Mouse (Mus musculus) myocyte (in vitro differentiated cells): ENCODE measurements around the gene Colca2. TPM values are rescaled to one million over a fixed set of nuclear protein-coding genes. Genes with fewer than 3 reads are reported as not detected.
A peak's percentile ranks its signal among the peaks of the same experiment; 100 is the strongest.

Experiments used
- H3K27me3 ChIP-seq: one replicate; pipeline ENCODE4 v1.6.1; 2011; ENCODE audit not compliant: control insufficient read depth, insufficient read depth, insufficient read length
- H3K36me3 ChIP-seq: one replicate; pipeline ENCODE4 v1.6.1; 2011; ENCODE audit not compliant: control insufficient read depth, insufficient read depth
- H3K4me2 ChIP-seq: one replicate; pipeline ENCODE4 v1.6.1; 2011; ENCODE audit warnings: low read depth, control low read depth
- H3K4me3 ChIP-seq: one replicate; pipeline ENCODE4 v1.5.1; 2011; ENCODE audit warnings: mild to moderate bottlenecking, control low read depth, moderate library complexity
- H3K79me2 ChIP-seq: one replicate; pipeline ENCODE4 v1.6.1; 2011; ENCODE audit not compliant: control insufficient read depth, insufficient read depth
- H3ac ChIP-seq: one replicate; pipeline ENCODE4 v1.6.1; 2011; ENCODE audit not compliant: control insufficient read depth, insufficient read length
- CEBPB ChIP-seq: IDR thresholded peaks from 2 replicates; pipeline ENCODE4 v1.6.1; 2011; ENCODE audit warnings: mild to moderate bottlenecking, moderate library complexity; ENCODE audit not compliant: poor library complexity, insufficient read depth, severe bottlenecking
- E2F4 ChIP-seq: IDR thresholded peaks from one replicate; pipeline ENCODE4 v1.6.1; 2011; ENCODE audit warnings: mild to moderate bottlenecking, control low read depth, moderate library complexity; ENCODE audit not compliant: insufficient read depth
- MAX ChIP-seq: IDR thresholded peaks from one replicate; pipeline ENCODE4 v1.6.1; 2011; ENCODE audit warnings: low read depth, mild to moderate bottlenecking, control low read depth
- MYOD1 ChIP-seq, 3 experiments: IDR thresholded peaks; one replicate each; pipeline ENCODE4 v1.6.1; 2011; ENCODE audit warnings: control low read depth in 2 of 3, low read depth in 2 of 3, mild to moderate bottlenecking in 2 of 3, moderate library complexity in 1 of 3; ENCODE audit not compliant: insufficient read length in 2 of 3, control insufficient read depth in 1 of 3
- MYOG ChIP-seq, 3 experiments: IDR thresholded peaks; one replicate each; pipeline ENCODE4 v1.6.1; 2011; ENCODE audit warnings: control low read depth in 2 of 3, low read depth in 2 of 3, mild to moderate bottlenecking in 2 of 3; ENCODE audit not compliant: insufficient read length in 2 of 3, control insufficient read depth in 1 of 3, insufficient read depth in 1 of 3
- POLR2A ChIP-seq: IDR thresholded peaks from one replicate; pipeline ENCODE4 v1.6.1; 2011; ENCODE audit warnings: low read depth, mild to moderate bottlenecking, control low read depth, moderate library complexity; ENCODE audit not compliant: insufficient read length
- POLR2AphosphoS2 ChIP-seq: IDR thresholded peaks from one replicate; pipeline ENCODE4 v1.6.1; 2011; ENCODE audit warnings: low read depth, control low read depth; ENCODE audit not compliant: insufficient read length
- REST ChIP-seq: IDR thresholded peaks from one replicate; pipeline ENCODE4 v1.6.1; 2011; ENCODE audit warnings: mild to moderate bottlenecking, control low read depth, moderate library complexity; ENCODE audit not compliant: insufficient read depth, insufficient read length
- SRF ChIP-seq: IDR thresholded peaks from one replicate; pipeline ENCODE4 v1.6.1; 2011; ENCODE audit warnings: low read depth; ENCODE audit not compliant: control insufficient read depth, insufficient read length
- TCF12 ChIP-seq: IDR thresholded peaks from one replicate; pipeline ENCODE4 v1.6.1; 2011; ENCODE audit warnings: mild to moderate bottlenecking, control low read depth; ENCODE audit not compliant: poor library complexity, insufficient read depth, severe bottlenecking
- TCF3 ChIP-seq: IDR thresholded peaks from one replicate; pipeline ENCODE4 v1.6.1; 2011; ENCODE audit warnings: low read depth, control low read depth; ENCODE audit not compliant: insufficient read length
- USF1 ChIP-seq: IDR thresholded peaks from one replicate; pipeline ENCODE4 v1.6.1; 2011; ENCODE audit warnings: low read depth, mild to moderate bottlenecking, control low read depth, moderate library complexity
- polyA plus RNA-seq: library from polyadenylated mRNA; unstranded; fragments of >200 nt; fragmentation: generic; extraction: Trizol; gene quantifications from one replicate; pipeline ENCODE4 v1.2.1, GENCODE M21; 2012; ENCODE audit warnings: missing spikeins

The Colca2 gene
- polyA plus RNA-seq, 1 experiment: 2.9 TPM

DNA sequence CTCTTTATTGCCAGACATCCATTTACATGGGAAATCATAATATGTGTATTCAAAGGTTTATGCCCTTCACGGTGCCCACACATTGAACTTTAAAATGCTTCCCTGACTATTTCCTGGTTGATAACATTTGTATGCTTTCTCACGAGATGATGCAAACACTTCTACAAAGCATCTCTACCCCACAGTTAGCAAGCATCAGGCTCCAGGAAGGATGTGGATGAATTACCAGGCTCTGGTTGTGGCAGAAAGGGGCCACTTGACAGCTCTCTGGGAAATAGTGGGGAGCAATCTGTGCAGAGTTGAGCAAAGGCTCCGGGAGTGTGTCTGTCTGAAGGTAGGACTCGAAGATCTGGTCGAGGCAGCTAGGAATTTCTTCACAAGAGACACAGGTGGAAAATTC, 6.3 kb downstream of the Colca2 start:
- H3K79me2 ChIP-seq: no peaks in the 10 kb centered on the region
- no peaks in the 10 kb centered on the region for H3K36me3 ChIP-seq
- no peak overlapping the region for H3K4me3 ChIP-seq
- H3ac ChIP-seq: no peak overlapping the region
- H3K4me2 ChIP-seq: no peak overlapping the region
- no peak for TF ChIP-seq SRF
- TF ChIP-seq TCF3: no peak
- TF ChIP-seq POLR2A: no peak
- no peak for TF ChIP-seq MAX
- no peak for TF ChIP-seq MYOD1 (IDR thresholded peaks at IDR 0.05; ENCODE audit: control insufficient read depth in 1 of 3, insufficient read length in 2 of 3, low read depth in 2 of 3)
- no peak for TF ChIP-seq E2F4
- H3K27me3 ChIP-seq: no peaks in the 10 kb centered on the region

GRCm38 (mm10) chr9:51271073-51271472, 7.3 kb downstream of the Colca2 start:
- H3K27me3 ChIP-seq: no peaks in the 10 kb centered on the region

DNA sequence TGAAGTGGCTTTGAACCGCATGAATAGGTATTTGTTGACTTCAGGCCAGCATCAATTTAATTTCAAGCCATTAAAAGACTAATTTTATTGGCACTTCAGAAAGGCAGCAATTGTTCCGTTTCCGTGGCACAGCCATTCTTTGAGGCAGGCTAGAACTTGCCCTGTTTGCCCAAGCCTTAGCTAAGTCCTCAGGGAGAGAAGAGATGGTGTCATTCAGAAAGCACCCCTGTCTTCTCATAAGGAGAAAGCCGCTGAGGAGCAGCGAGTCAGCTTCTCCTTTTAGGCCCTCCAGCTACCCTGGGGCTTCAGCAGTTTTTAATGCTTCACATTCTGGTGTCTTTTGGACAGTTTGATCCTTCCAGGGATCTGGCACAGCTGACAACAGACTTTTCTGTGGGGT, 9.5 kb downstream of the Colca2 start:
- TF ChIP-seq TCF12: no peak
- TF ChIP-seq MYOD1 (IDR thresholded peaks at IDR 0.05; ENCODE audit: control insufficient read depth in 1 of 3, insufficient read length in 2 of 3, low read depth in 2 of 3): no peak
- no peak for TF ChIP-seq E2F4
- TF ChIP-seq POLR2A: no peak
- no peak for TF ChIP-seq MAX
- TF ChIP-seq POLR2AphosphoS2: no peak
- no peak for TF ChIP-seq TCF3
- TF ChIP-seq REST: no peak
- TF ChIP-seq USF1: no peak
- no peak for TF ChIP-seq CEBPB
- TF ChIP-seq MYOG (IDR thresholded peaks at IDR 0.05; ENCODE audit: control insufficient read depth in 1 of 3, insufficient read depth in 1 of 3, insufficient read length in 2 of 3, low read depth in 2 of 3): no peak
- no peak for TF ChIP-seq SRF
- Histone ChIP-seq H3ac (no peak overlapping the region), H3K4me2 (no peak overlapping the region), H3K36me3 (no peaks in the 10 kb centered on the region), H3K79me2 (no peaks in the 10 kb centered on the region), H3K27me3 (peaks cover 7% of the 10 kb centered on the region), H3K4me3 (no peak overlapping the region)

More at GRCm38 (mm10) chr9:51271073-51271472, 7.3 kb downstream of the Colca2 start:
- TF ChIP-seq POLR2AphosphoS2: no peak
- no peak for TF ChIP-seq USF1
- TF ChIP-seq POLR2A: no peak
- no peak for TF ChIP-seq SRF
- no peak for TF ChIP-seq MYOG (IDR thresholded peaks at IDR 0.05; ENCODE audit: control insufficient read depth in 1 of 3, insufficient read depth in 1 of 3, insufficient read length in 2 of 3, low read depth in 2 of 3)
- no peak for TF ChIP-seq E2F4
- no peak for TF ChIP-seq MYOD1 (IDR thresholded peaks at IDR 0.05; ENCODE audit: control insufficient read depth in 1 of 3, insufficient read length in 2 of 3, low read depth in 2 of 3)
- no peak for TF ChIP-seq MAX
- no peak for TF ChIP-seq TCF12
- TF ChIP-seq CEBPB: no peak
- no peak for TF ChIP-seq REST
- TF ChIP-seq TCF3: no peak
- Histone ChIP-seq H3ac (no peak overlapping the region), H3K4me2 (no peak overlapping the region), H3K79me2 (no peaks in the 10 kb centered on the region), H3K36me3 (no peaks in the 10 kb centered on the region), H3K4me3 (no peak overlapping the region)

DNA sequence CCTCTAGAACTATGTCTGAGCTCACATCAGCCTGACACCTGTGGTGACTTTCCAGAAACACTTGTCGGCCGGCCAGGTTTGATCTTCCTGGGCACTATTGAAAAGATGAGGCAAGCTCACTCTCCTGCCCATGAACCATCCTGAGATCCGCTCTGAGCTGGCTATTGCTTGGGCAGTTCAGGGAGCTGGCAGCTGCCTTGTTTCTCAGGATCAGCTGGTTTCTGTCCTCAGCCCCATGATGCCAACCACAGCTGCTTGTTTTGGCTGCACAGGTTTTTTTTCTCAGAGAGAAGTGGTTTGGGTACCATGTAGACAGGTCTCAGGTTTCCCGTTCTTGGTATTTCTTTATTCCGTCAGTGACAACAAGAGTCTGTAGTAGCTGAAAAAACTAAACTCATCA, 19.9 kb downstream of the Colca2 start:
- Histone ChIP-seq H3ac (no peak overlapping the region), H3K36me3 (no peaks in the 10 kb centered on the region), H3K27me3 (peaks cover 4% of the 10 kb centered on the region), H3K4me2 (no peak overlapping the region), H3K79me2 (no peaks in the 10 kb centered on the region), H3K4me3 (no peak overlapping the region)
- no peak for TF ChIP-seq TCF3
- TF ChIP-seq MAX: no peak
- TF ChIP-seq MYOG (IDR thresholded peaks at IDR 0.05; ENCODE audit: control insufficient read depth in 1 of 3, insufficient read depth in 1 of 3, insufficient read length in 2 of 3, low read depth in 2 of 3): peak in 2 of 3 experiments; percentile 31 to 69
- TF ChIP-seq USF1: no peak
- TF ChIP-seq REST: no peak
- TF ChIP-seq E2F4: no peak
- no peak for TF ChIP-seq CEBPB
- peak in 2 of 3 experiments; percentile 60 to 66 for TF ChIP-seq MYOD1 (IDR thresholded peaks at IDR 0.05; ENCODE audit: control insufficient read depth in 1 of 3, insufficient read length in 2 of 3, low read depth in 2 of 3)
- TF ChIP-seq POLR2A: no peak
- no peak for TF ChIP-seq SRF

DNA sequence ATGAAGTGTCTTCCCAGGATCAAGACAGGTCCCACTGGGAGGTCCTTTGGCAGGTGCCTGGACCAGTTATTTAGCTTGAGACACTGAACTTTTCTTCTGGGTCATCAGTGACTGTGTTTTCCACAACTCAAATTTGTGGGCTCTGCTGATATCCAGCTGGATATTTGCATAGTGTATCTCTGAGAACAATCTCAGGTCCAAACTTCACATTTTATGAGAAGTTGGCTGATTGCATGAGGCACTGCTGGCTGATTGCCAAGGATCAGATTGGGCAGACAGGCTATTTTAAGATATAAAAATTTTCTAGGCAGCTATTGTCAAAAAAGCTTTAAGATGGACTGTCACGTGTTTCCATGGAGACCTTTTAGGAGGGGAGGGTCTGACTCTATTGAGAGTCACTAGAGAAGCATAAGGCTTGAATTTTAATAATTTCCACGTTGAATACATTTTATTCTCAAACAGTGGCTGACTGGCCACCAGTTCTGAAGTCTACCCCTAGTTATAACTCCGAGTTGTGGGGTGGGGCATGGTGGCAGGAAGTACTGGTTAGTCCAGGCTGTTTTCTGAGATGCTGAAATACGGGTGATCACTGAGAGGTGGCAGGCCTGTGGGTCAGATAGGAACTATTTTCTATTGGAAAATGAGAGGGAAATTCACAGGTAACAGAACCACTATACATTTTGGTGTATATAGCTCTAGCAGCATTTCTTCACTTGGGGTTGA, 21.4 kb downstream of the Colca2 start:
- Histone ChIP-seq H3K36me3 (no peaks in the 10 kb centered on the region), H3K4me2 (no peak overlapping the region), H3K79me2 (no peaks in the 10 kb centered on the region), H3K27me3 (no peaks in the 10 kb centered on the region), H3K4me3 (no peak overlapping the region), H3ac (no peak overlapping the region)
- TF ChIP-seq POLR2A (no peak), MYOD1 (IDR thresholded peaks at IDR 0.05; ENCODE audit: control insufficient read depth in 1 of 3, insufficient read length in 2 of 3, low read depth in 2 of 3) (no peak), MAX (no peak), E2F4 (no peak), REST (no peak), CEBPB (no peak), SRF (no peak), USF1 (no peak), MYOG (IDR thresholded peaks at IDR 0.05; ENCODE audit: control insufficient read depth in 1 of 3, insufficient read depth in 1 of 3, insufficient read length in 2 of 3, low read depth in 2 of 3) (no peak)
